Mouse (Mus musculus) hindbrain, embryonic 14.5 days (tissue): ENCODE data around the gene Kynu. TPM values are rescaled to one million over a fixed set of nuclear protein-coding genes. Genes with fewer than 3 reads are reported as not detected.

Experiments used
- ATAC-seq: fragments of 200-750 bp; cut with Nextera tagmentation; 2 replicates; pipeline ENCODE4 v1.8.0; 2017; ENCODE audit warnings: moderate number of reproducible peaks, mild to moderate bottlenecking, moderate TSS enrichment, moderate library complexity; ENCODE audit not compliant: low FRiP score
- DNase-seq: peaks from one replicate; pipeline ENCODE4 v3.0.0-alpha.2; 2015; ENCODE audit warnings: low spot score
- H3K27ac ChIP-seq: fragments of 300-500 bp; sonication (generic); 2 replicates; pipeline ENCODE4 v1.5.1; 2014; ENCODE audit warnings: mild to moderate bottlenecking, moderate library complexity
- H3K27me3 ChIP-seq: fragments of 300-500 bp; sonication (generic); 2 replicates; pipeline ENCODE4 v1.6.1; 2014; ENCODE audit warnings: mild to moderate bottlenecking, low read length, mixed read lengths; ENCODE audit not compliant: control insufficient read depth, insufficient read depth
- H3K36me3 ChIP-seq: fragments of 300-500 bp; sonication (generic); replicated peaks from 2 replicates; pipeline ENCODE4 v1.6.1; 2014; ENCODE audit not compliant: control insufficient read depth, insufficient read depth
- H3K4me1 ChIP-seq: fragments of 300-500 bp; sonication (generic); replicated peaks from 2 replicates; pipeline ENCODE4 v1.6.1; 2014; ENCODE audit warnings: antibody characterized with exemption, low read length, mixed read lengths; ENCODE audit not compliant: control insufficient read depth, insufficient read depth
- H3K4me2 ChIP-seq: fragments of 300-500 bp; sonication (generic); replicated peaks from 2 replicates; pipeline ENCODE4 v1.6.1; 2014; ENCODE audit warnings: mild to moderate bottlenecking, moderate library complexity
- H3K4me3 ChIP-seq: fragments of 300-500 bp; sonication (generic); replicated peaks from 2 replicates; pipeline ENCODE4 v1.5.1; 2014; ENCODE audit warnings: mild to moderate bottlenecking, low read length
- H3K9ac ChIP-seq: fragments of 300-500 bp; sonication (generic); 2 replicates; pipeline ENCODE4 v1.6.1; 2014
- H3K9me3 ChIP-seq: fragments of 300-500 bp; sonication (generic); 2 replicates; pipeline ENCODE4 v1.6.1; 2016; ENCODE audit warnings: low read length; ENCODE audit not compliant: control insufficient read depth
- WGBS: fragments of 180-500 bp; shearing (Covaris S2); extraction: QIAGEN DNeasy Blood & Tissue Kit; methylation state at CpG from one replicate; pipeline ENCODE4 v1.1.7; 2014; 5-methylcytosine and 5-hydroxymethylcytosine counted together
- polyA plus RNA-seq: library from polyadenylated mRNA; unstranded; fragments of >200 nt; fragmentation: Nextera tagmentation; extraction: Ambion mirVana; gene quantifications from 2 replicates; pipeline ENCODE4 v1.2.1, GENCODE M21; 2014

The Kynu gene
- polyA plus RNA-seq = 0.25 and 0.44 TPM in 2 replicates

DNA sequence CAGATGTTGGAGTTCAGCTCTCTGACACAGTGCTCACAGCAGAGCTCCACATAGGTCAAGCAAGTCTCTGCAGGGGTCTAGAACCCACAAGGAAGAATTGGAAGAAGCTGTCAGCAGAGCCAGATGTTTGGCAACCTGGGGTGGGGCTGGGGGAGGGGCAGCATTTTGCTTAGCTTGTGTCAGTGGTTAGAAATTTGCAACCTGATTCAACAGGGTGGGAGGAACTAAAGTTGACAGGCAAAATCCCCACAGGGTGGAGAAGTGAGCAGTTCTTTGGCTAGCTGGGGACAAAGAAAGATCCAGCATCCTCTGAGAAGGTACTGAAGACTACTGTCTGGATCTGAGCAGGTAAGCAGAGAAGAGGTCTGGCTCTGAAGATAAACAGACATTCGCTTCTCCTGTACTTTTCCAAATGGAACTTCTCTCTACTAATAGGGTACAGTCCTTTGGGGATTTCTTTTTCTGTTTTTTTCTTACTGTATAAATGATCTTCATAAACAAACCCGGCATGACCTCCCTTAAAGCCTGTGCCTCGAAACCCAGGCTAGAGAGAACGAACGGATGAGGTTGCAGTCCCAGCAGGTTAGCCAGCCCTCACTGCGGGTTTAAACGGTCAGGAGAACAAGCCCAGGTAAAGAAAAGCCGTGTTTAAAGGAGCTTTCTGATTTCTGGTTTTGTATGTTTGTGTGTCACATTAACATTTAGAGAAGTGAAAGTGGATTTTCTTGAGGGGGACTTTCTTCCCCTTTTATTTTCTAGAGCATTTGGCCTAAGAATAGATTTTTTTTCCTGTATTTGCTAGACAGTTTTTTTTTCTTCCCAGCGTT lies at the start of gene Kynu:
Kynu (plus strand) TSS at position 268 of the 827 bp plus-strand sequence.
- Histone ChIP-seq H3K4me1 (no peaks in the 10 kb centered on the region), H3K4me3 (no peak within 1 kb of the TSS), H3K27ac (no peak within 1 kb of the TSS), H3K27me3 (no peaks in the 10 kb centered on the region), H3K9ac (no peak within 1 kb of the TSS), H3K4me2 (no peak within 1 kb of the TSS), H3K36me3 (no peaks in the 10 kb centered on the region), H3K9me3 (no peaks in the 10 kb centered on the region)
- ATAC-seq (no peak), DNase-seq (no peak)
- WGBS = 20% methylated on average over 9 of the region's 9 CpGs

DNA sequence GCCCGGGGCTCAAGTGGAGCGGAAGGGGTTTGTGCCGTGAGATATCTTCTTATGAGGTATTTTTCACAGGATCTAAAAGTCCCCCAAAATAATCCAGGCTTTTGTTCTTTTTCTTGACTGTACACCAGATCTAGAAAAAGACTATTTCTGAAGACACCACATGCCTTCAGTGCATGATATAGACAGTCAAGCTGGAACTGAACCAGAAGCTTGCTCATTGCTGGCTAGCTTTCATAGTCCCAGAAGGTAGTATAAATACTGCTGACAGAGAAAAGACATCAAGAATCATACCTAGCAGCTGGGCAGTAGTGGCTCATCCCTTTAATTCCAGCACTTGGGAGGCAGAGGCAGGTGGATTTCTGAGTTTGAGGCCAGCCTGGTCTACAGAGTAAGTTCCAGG lies 48.9 kb upstream of the Kynu start:
- Histone ChIP-seq H3K4me1 (no peaks in the 10 kb centered on the region), H3K9me3 (no peaks in the 10 kb centered on the region), H3K4me3 (no peak overlapping the region), H3K9ac (no peak overlapping the region), H3K36me3 (no peaks in the 10 kb centered on the region), H3K4me2 (no peak overlapping the region), H3K27ac (no peak overlapping the region), H3K27me3 (no peaks in the 10 kb centered on the region)
- DNase-seq = no peak
- ATAC-seq = no peak
- 97% methylated on average over 3 of the region's 3 CpGs for WGBS

DNA sequence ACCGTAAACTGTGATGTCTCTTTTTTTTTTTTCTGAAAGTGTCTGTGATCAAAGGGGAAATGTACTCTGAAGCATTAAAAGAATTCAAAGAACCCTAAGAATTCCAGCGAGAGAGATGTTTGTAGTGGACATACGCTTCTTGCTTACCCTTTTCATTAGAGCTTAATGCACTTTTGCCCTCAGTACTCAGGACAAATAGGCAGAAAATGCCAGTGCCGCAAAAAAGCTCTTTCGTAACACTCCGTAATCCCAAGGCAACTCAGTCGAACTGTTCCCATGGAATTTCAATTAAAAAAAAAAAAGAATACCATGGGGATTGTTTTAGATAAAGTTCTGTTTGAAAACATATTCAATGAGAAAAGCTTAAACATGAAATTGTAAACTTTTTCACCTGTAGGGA lies 41.3 kb upstream of the Kynu start:
- Histone ChIP-seq H3K36me3 (no peaks in the 10 kb centered on the region), H3K27ac (no peak overlapping the region), H3K9me3 (peaks cover 7% of the 10 kb centered on the region; the same call in 1 of the 2 replicates), H3K4me2 (no peak overlapping the region), H3K9ac (no peak overlapping the region), H3K4me1 (no peaks in the 10 kb centered on the region), H3K27me3 (no peaks in the 10 kb centered on the region), H3K4me3 (no peak overlapping the region)
- ATAC-seq (no peak), DNase-seq (no peak)
- WGBS = 19% methylated on average over 7 of the region's 7 CpGs

DNA sequence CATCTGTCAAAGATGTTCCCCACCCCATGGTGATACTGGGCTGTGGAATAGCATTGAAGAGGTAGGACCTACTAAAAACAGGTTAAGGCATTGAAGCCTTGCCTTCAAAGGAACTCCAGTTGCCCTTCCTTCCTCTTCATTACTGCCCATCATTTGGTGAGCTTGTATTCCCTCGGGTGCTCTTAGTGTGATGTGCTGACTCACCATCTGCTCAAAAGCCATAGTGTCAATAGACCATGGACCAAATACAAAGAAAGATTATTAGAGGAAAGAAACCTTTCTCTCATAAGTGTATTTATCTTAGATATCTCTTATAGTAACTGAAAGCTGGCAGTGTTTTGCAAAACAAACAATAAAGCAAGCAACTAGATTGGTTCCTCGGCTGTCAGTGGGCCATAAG lies 20.7 kb upstream of the Kynu start:
- DNase-seq (no peak), ATAC-seq (no peak)
- H3K4me1 ChIP-seq = no peaks in the 10 kb centered on the region
- no peaks in the 10 kb centered on the region for H3K9me3 ChIP-seq
- H3K4me2 ChIP-seq = no peak overlapping the region
- WGBS = 90% methylated on average over 2 of the region's 2 CpGs
- no peaks in the 10 kb centered on the region for H3K36me3 ChIP-seq
- H3K27me3 ChIP-seq = no peaks in the 10 kb centered on the region
- H3K4me3 ChIP-seq = no peak overlapping the region
- H3K27ac ChIP-seq = no peak overlapping the region
- no peak overlapping the region for H3K9ac ChIP-seq

GRCm38 (mm10) chr2:43542615-43543014 lies 12.5 kb upstream of the Kynu start:
- no peak for ATAC-seq
- Histone ChIP-seq H3K36me3 (no peaks in the 10 kb centered on the region), H3K4me1 (no peaks in the 10 kb centered on the region), H3K9me3 (no peaks in the 10 kb centered on the region), H3K4me3 (no peak overlapping the region), H3K27ac (no peak overlapping the region), H3K27me3 (no peaks in the 10 kb centered on the region), H3K9ac (no peak overlapping the region), H3K4me2 (no peak overlapping the region)
- WGBS = 93% methylated on average over 3 of the region's 3 CpGs
- no peak for DNase-seq

- 85% methylated on average over 3 of the region's 3 CpGs for WGBS
- Histone ChIP-seq H3K27me3 (no peaks in the 10 kb centered on the region), H3K9ac (no peak overlapping the region), H3K4me1 (no peaks in the 10 kb centered on the region), H3K36me3 (no peaks in the 10 kb centered on the region), H3K4me2 (no peak overlapping the region), H3K27ac (no peak overlapping the region), H3K9me3 (no peaks in the 10 kb centered on the region), H3K4me3 (no peak overlapping the region)
- DNase-seq (no peak), ATAC-seq (no peak)
These were observed 9.5 kb upstream of the Kynu start for GRCm38 (mm10) chr2:43545665-43546064.

- 82% methylated on average over 1 of the region's 1 CpGs for WGBS
- no peak overlapping the region for H3K4me3 ChIP-seq
- H3K4me2 ChIP-seq = no peak overlapping the region
- H3K27ac ChIP-seq = no peak overlapping the region
- H3K27me3 ChIP-seq = no peaks in the 10 kb centered on the region
- no peak overlapping the region for H3K9ac ChIP-seq
- no peaks in the 10 kb centered on the region for H3K4me1 ChIP-seq
- no peaks in the 10 kb centered on the region for H3K9me3 ChIP-seq
- no peak for ATAC-seq
- DNase-seq = no peak
- H3K36me3 ChIP-seq = no peaks in the 10 kb centered on the region
These were observed 8.7 kb upstream of the Kynu start for GRCm38 (mm10) chr2:43546448-43546847.

- WGBS = 62% methylated on average over 4 of the region's 4 CpGs
- H3K4me2 ChIP-seq = no peak overlapping the region
- DNase-seq (no peak), ATAC-seq (no peak)
- no peaks in the 10 kb centered on the region for H3K27me3 ChIP-seq
- H3K9me3 ChIP-seq = no peaks in the 10 kb centered on the region
- H3K9ac ChIP-seq = no peak overlapping the region
- H3K27ac ChIP-seq = no peak overlapping the region
- no peaks in the 10 kb centered on the region for H3K4me1 ChIP-seq
- no peak overlapping the region for H3K4me3 ChIP-seq
- H3K36me3 ChIP-seq = no peaks in the 10 kb centered on the region
These were observed 913 bp upstream of the Kynu start for GRCm38 (mm10) chr2:43554216-43554615.

DNA sequence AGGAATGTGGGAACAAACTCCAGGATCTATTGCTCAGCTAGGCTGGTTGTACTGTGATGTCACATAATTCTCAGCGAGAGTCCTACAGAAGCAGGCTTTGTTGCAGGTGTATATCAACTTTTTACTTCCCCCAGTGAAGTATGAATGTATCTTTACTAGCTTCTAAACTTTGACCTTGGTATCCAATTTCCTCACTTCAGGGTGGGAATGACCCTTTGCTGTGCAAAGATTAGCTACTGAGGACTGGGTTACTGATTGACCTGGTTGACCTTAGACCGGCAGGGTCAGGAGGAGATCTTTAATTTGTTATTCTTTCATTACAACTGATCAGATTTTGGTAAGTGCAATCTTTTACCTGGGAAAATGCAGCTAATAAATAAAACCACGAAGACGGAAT lies 758 bp downstream of the Kynu start:
- ATAC-seq = no peak
- no peaks in the 10 kb centered on the region for H3K36me3 ChIP-seq
- H3K4me3 ChIP-seq = no peak overlapping the region
- no peaks in the 10 kb centered on the region for H3K9me3 ChIP-seq
- H3K4me1 ChIP-seq = no peaks in the 10 kb centered on the region
- H3K27ac ChIP-seq = no peak overlapping the region
- WGBS = 57% methylated on average over 4 of the region's 4 CpGs
- no peaks in the 10 kb centered on the region for H3K27me3 ChIP-seq
- no peak overlapping the region for H3K9ac ChIP-seq
- no peak overlapping the region for H3K4me2 ChIP-seq
- DNase-seq = no peak

GRCm38 (mm10) chr2:43556985-43557384 lies 1.9 kb downstream of the Kynu start:
- Histone ChIP-seq H3K4me2 (no peak overlapping the region), H3K9me3 (no peaks in the 10 kb centered on the region), H3K9ac (no peak overlapping the region), H3K27ac (no peak overlapping the region), H3K4me3 (no peak overlapping the region), H3K36me3 (no peaks in the 10 kb centered on the region), H3K4me1 (no peaks in the 10 kb centered on the region), H3K27me3 (no peaks in the 10 kb centered on the region)
- DNase-seq = no peak
- WGBS = 78% methylated on average over 3 of the region's 3 CpGs
- no peak for ATAC-seq
